Mouse (Mus musculus) gastrocnemius, adult 8-10 months (tissue): ENCODE measurements around the gene AI854703. TPM values are rescaled to one million over a fixed set of nuclear protein-coding genes. Genes with fewer than 3 reads are reported as not detected.

Experiments
- DNase-seq, 2 experiments: peaks; one replicate each; pipeline ENCODE4 v3.0.0; 2022; ENCODE audit warnings: low spot score in 2 of 2
- total RNA-seq, 4 experiments: library from RNA; stranded (reverse); gene quantifications; 2 replicates each; pipeline ENCODE4 v1.2.4; 2022

The AI854703 gene
- total RNA-seq, 4 experiments from 2014 or later: 0.56 to 1.2 (median 0.71) TPM

GRCm38 (mm10) chr6:48648779-48649178, 22.2 kb downstream of the AI854703 start:
- DNase-seq: no peak

- DNase-seq: peak in 1 of 2 experiments; percentile 1
Observed at GRCm38 (mm10) chr6:48650041-48650440, 23.5 kb downstream of the AI854703 start.

GRCm38 (mm10) chr6:48658721-48659120, 32.2 kb downstream of the AI854703 start:
- no peak for DNase-seq

GRCm38 (mm10) chr6:48664750-48665149, 38.2 kb downstream of the AI854703 start:
- DNase-seq: no peak

- DNase-seq: no peak
Observed at GRCm38 (mm10) chr6:48665471-48665870, 38.9 kb downstream of the AI854703 start.

- no peak for DNase-seq
Observed at GRCm38 (mm10) chr6:48666159-48666586, 39.6 kb downstream of the AI854703 start.

- DNase-seq: no peak
Observed at GRCm38 (mm10) chr6:48668022-48668421, 41.5 kb downstream of the AI854703 start.

GRCm38 (mm10) chr6:48669446-48669969, 42.9 kb downstream of the AI854703 start:
- no peak for DNase-seq

- DNase-seq: no peak
Observed at GRCm38 (mm10) chr6:48674291-48675058, 47.9 kb downstream of the AI854703 start.

GRCm38 (mm10) chr6:48675400-48675930, 48.9 kb downstream of the AI854703 start:
- no peak for DNase-seq

- no peak for DNase-seq
Observed at GRCm38 (mm10) chr6:48675931-48676859, 49.6 kb downstream of the AI854703 start, which contains the start of gene Gimap9. Gimap9 (plus strand) TSS chr6:48676129.

- no peak for DNase-seq
Observed at GRCm38 (mm10) chr6:48676860-48677415, 50.4 kb downstream of the AI854703 start.

- DNase-seq: no peak
Observed at GRCm38 (mm10) chr6:48677492-48678345, 51.2 kb downstream of the AI854703 start.

GRCm38 (mm10) chr6:48678391-48678790, 51.8 kb downstream of the AI854703 start:
- DNase-seq: no peak

GRCm38 (mm10) chr6:48679701-48680100, 53.1 kb downstream of the AI854703 start:
- DNase-seq: no peak

- no peak for DNase-seq
Observed at GRCm38 (mm10) chr6:48680421-48680820, 53.9 kb downstream of the AI854703 start.

GRCm38 (mm10) chr6:48681472-48682090, 55.0 kb downstream of the AI854703 start:
- DNase-seq: no peak

- no peak for DNase-seq
Observed at GRCm38 (mm10) chr6:48682271-48682670, 55.7 kb downstream of the AI854703 start.
